Mouse (Mus musculus) mouse trophoblast stem cell (cell line): ENCODE data around the gene Ccl21b.
"Not testable (repeated sequence)": the region's sequence is repeated elsewhere in the genome, so short reads cannot be mapped to it uniquely, and the experiment has no call there.

ENCODE experiments used
- in situ Hi-C, 2 experiments: fragments of 300-500 bp; cut with MseI, MboI; formaldehyde crosslinking; loops; 2 replicates in 1 of 2; 3 replicates in 1 of 2; pipeline ENCODE4 v1.15.1; 2025

Ccl21b gene

GRCm38 (mm10) chr4:42255467-42255866 is at the start of gene Ccl21b:
Gene Ccl21b, plus strand, starts transcription at chr4:42255767.
- in situ Hi-C loops, result not testable (repeated sequence)

GRCm38 (mm10) chr4:42240339-42240738 is 15.2 kb upstream of the Ccl21b start, which contains the start of gene Gm10600:
Gene Gm10600, plus strand, starts transcription at chr4:42240639.
- in situ Hi-C loops, result not testable (repeated sequence)

GRCm38 (mm10) chr4:42293967-42294366 is 38.4 kb downstream of the Ccl21b start, which contains the start of gene Gm21953:
Gene Gm21953, plus strand, starts transcription at chr4:42294267.
- in situ Hi-C loops, result not testable (repeated sequence)
